In genomic region chr11:102102485-102103258, GRCm38 (mm10) we compare ENCODE assay signal across 8 mouse cellular contexts. TPM values are rescaled to one million over a fixed set of nuclear protein-coding genes. Genes with fewer than 3 reads are reported as not detected.
DNase-seq lines count a peak whose midpoint lies in the region; ATAC-seq and TF ChIP-seq lines count a peak whose summit lies in the region.

No protein-coding gene starts in this region.

- H3K27me3 ChIP-seq in E14TG2a.4 (ENCODE audit: insufficient read depth, low read length) = peaks cover 94% of the 10 kb centered on the region
- peaks cover 29% of the 10 kb centered on the region for H3K27me3 ChIP-seq in kidney, postnatal 0 days (ENCODE audit: insufficient read depth, low read length)

- peaks cover 22% of the 10 kb centered on the region for H3K4me1 ChIP-seq in E14TG2a.4 (replicated peaks; ENCODE audit: low read depth, low read length)
- H3K4me1 ChIP-seq in kidney, postnatal 0 days (replicated peaks; ENCODE audit: insufficient read depth, low read length) = 0 out of 2 replicates have a peak, but pooled peaks cover 3% of the 10 kb centered on the region
- H3K4me1 ChIP-seq in lung, adult 2 months (ENCODE audit: control insufficient read depth, insufficient read depth, low read length) = no peaks in the 10 kb centered on the region

- no peaks in the 10 kb centered on the region for H3K9me3 ChIP-seq in E14TG2a.4 (ENCODE audit: low read length)
- H3K9me3 ChIP-seq in kidney, postnatal 0 days (replicated peaks; ENCODE audit: low read length) = no peaks in the 10 kb centered on the region

- H3K4me2 ChIP-seq in kidney, postnatal 0 days (ENCODE audit: low read length) = 0 out of 2 replicates have a peak overlapping the region, but pooled peaks have one; percentile 13

- DNase-seq in heart, adult 18-20 months = peak; percentile 45 to 78
- no peak for DNase-seq in heart, postnatal 25 days (ENCODE audit: low spot score)
- peak; percentile 68 for DNase-seq in cerebellum, adult 9-10 months
- DNase-seq in gastrocnemius, adult 2 months = peak; percentile 77
- DNase-seq in kidney, postnatal 0 days (ENCODE audit: low spot score) = peak; percentile 87
- DNase-seq in lung, adult 2 months = peak; percentile 49
- peak; percentile 57 to 87 for DNase-seq in spleen, postnatal 4 days (ENCODE audit: low spot score in 2 of 2)

- no peak for ATAC-seq in kidney, postnatal 0 days (replicated peaks; ENCODE audit: low FRiP score, low read depth)

- whole genome bisulfite sequencing in kidney, postnatal 0 days = 19% methylated on average over 17 of the region's 17 CpGs
- WGBS in lung, adult 2 months = 12% methylated on average over 17 of the region's 17 CpGs

- peak; percentile 82 for TF ChIP-seq CTCF in E14TG2a.4 (conservative IDR thresholded peaks at IDR 0.05; ENCODE audit: low read length)
- TF ChIP-seq CTCF in gastrocnemius, adult 2 months (IDR thresholded peaks at IDR 0.05) = peak; percentile 97
- TF ChIP-seq CTCF in kidney, postnatal 0 days (IDR thresholded peaks at IDR 0.05; ENCODE audit: low read depth) = peak; percentile 92
- peak; percentile 58 for TF ChIP-seq CTCF in lung, adult 2 months (IDR thresholded peaks at IDR 0.05; ENCODE audit: insufficient read depth, low read length)

- no peak overlapping the region for H3K4me3 ChIP-seq in E14TG2a.4 (replicated peaks; ENCODE audit: low read length)
- no peak overlapping the region for H3K4me3 ChIP-seq in gastrocnemius, adult 2 months
- no peak overlapping the region for H3K4me3 ChIP-seq in kidney, postnatal 0 days (replicated peaks; ENCODE audit: low read depth, low read length)
- no peak overlapping the region for H3K4me3 ChIP-seq in lung, adult 2 months (replicated peaks; ENCODE audit: extremely low read depth, low read depth, low read length)

- H3K27ac ChIP-seq in gastrocnemius, adult 2 months = no peak overlapping the region
- no peak overlapping the region for H3K27ac ChIP-seq in kidney, postnatal 0 days

- no peak for TF ChIP-seq POLR2A in lung, adult 2 months (IDR thresholded peaks at IDR 0.05; ENCODE audit: borderline replicate concordance, extremely low read depth, low read depth, low read length)

- H3K9ac ChIP-seq in kidney, postnatal 0 days (ENCODE audit: low read depth, low read length) = no peak overlapping the region

- intact Hi-C loops in heart, postnatal 25 days (cut with DNase I) = loop anchor here (1.0 to 5.0 kb wide), 3 partner anchors 36 to 165 kb away; no protein-coding TSS in a partner anchor
- intact Hi-C loops in gastrocnemius, adult 2 months (cut with DNase I) = loop anchor here (1.0 to 2.0 kb wide), 2 partner anchors 36 to 165 kb away; no protein-coding TSS in a partner anchor

- no peaks in the 10 kb centered on the region for H3K36me3 ChIP-seq in E14TG2a.4 (ENCODE audit: insufficient read depth, low read length)
- H3K36me3 ChIP-seq in kidney, postnatal 0 days (ENCODE audit: insufficient read depth, low read length) = no peaks in the 10 kb centered on the region

RNA-seq across cellular contexts. Expression of gene Ppy, which starts 1.6 kb away (rescaled TPM):
- total RNA-seq in heart, adult 18-20 months (2021) = not detected
- total RNA-seq in heart, postnatal 25 days (2021) = not detected
- total RNA-seq in gastrocnemius, adult 2 months (2021) = not detected
- polyA plus RNA-seq in kidney, postnatal 0 days (2015; fragmentation: Nextera tagmentation; extraction: Ambion mirVana) = not detected in 2 replicates
- 6.3 and 9.8 TPM in 2 replicates for polyA plus RNA-seq in lung, adult 2 months (2012; rRNA removed)

RNA-seq across cellular contexts. Expression of gene Pyy, which starts 5.0 kb away (rescaled TPM):
- total RNA-seq in heart, adult 18-20 months (2021) = not detected
- not detected for total RNA-seq in heart, postnatal 25 days (2021)
- not detected for total RNA-seq in gastrocnemius, adult 2 months (2021)
- not detected in 2 replicates for polyA plus RNA-seq in kidney, postnatal 0 days (2015; fragmentation: Nextera tagmentation; extraction: Ambion mirVana)
- 9.6 TPM in 1 of 2 replicates, not detected in the other for polyA plus RNA-seq in lung, adult 2 months (2012; rRNA removed)

RNA-seq across cellular contexts. Expression of gene Mpp2, which starts 14.4 kb away (rescaled TPM):
- 1 to 10 TPM; 1.5 to 3.1 TPM for total RNA-seq in heart, adult 18-20 months (2021)
- total RNA-seq in heart, postnatal 25 days (2021) = 1 to 10 TPM; 2.3 to 2.7 TPM
- total RNA-seq in gastrocnemius, adult 2 months (2021) = 1 to 10 TPM; 1.2 TPM
- 8.8 and 9.3 TPM in 2 replicates for polyA plus RNA-seq in kidney, postnatal 0 days (2015; fragmentation: Nextera tagmentation; extraction: Ambion mirVana)
- polyA plus RNA-seq in lung, adult 2 months (2012; rRNA removed) = 12.8 and 14.4 TPM in 2 replicates

RNA-seq across cellular contexts. Expression of gene Nags, which starts 42.6 kb away (rescaled TPM):
- total RNA-seq in heart, adult 18-20 months (2021) = under 1 TPM in 1 of 2 experiments, not detected in 1; 0.13 TPM
- total RNA-seq in heart, postnatal 25 days (2021) = not detected
- total RNA-seq in gastrocnemius, adult 2 months (2021) = not detected
- polyA plus RNA-seq in kidney, postnatal 0 days (2015; fragmentation: Nextera tagmentation; extraction: Ambion mirVana) = not detected in 2 replicates
- 0.41 and 0.72 TPM in 2 replicates for polyA plus RNA-seq in lung, adult 2 months (2012; rRNA removed)

RNA-seq across cellular contexts. Expression of gene Tmem101, which starts 53.5 kb away (rescaled TPM):
- total RNA-seq in heart, adult 18-20 months (2021) = 10 to 100 TPM; 14.1 to 14.9 TPM
- total RNA-seq in heart, postnatal 25 days (2021) = 10 to 100 TPM; 14.3 to 17.5 TPM
- 10 to 100 TPM in 1 of 2 experiments, 1 to 10 TPM in 1; 9.8 to 10.2 TPM for total RNA-seq in gastrocnemius, adult 2 months (2021)
- polyA plus RNA-seq in kidney, postnatal 0 days (2015; fragmentation: Nextera tagmentation; extraction: Ambion mirVana) = 25.0 and 28.6 TPM in 2 replicates
- 20.5 and 26.7 TPM in 2 replicates for polyA plus RNA-seq in lung, adult 2 months (2012; rRNA removed)
